Mouse (Mus musculus) small intestine, adult 2 months (tissue): Measurements from ENCODE around the gene Drosha.

Experiments used
- CTCF ChIP-seq: fragments of 200-500 bp; IDR thresholded peaks from 2 replicates; pipeline ENCODE4 v1.5.1; 2012; ENCODE audit warnings: low read depth, mild to moderate bottlenecking, control low read depth, inconsistent platforms, low read length, moderate library complexity, mixed read lengths; ENCODE audit not compliant: insufficient replicate concordance, insufficient read length; ENCODE audit errors: extremely low read depth
- POLR2A ChIP-seq: fragments of 200-500 bp; IDR thresholded peaks from 2 replicates; pipeline ENCODE4 v1.6.1; 2012; ENCODE audit warnings: low read depth, mild to moderate bottlenecking, control low read depth, inconsistent platforms, low read length, moderate library complexity

- TF ChIP-seq POLR2A = no peak
- TF ChIP-seq CTCF = no peak
Measured at GRCm38 (mm10) chr15:12885361-12885760, 60.7 kb downstream of the Drosha start.
